ENCODE assay signal across 33 mouse cellular contexts in genomic region chr5:89229606-89230005, GRCm38 (mm10).
"Had no signal": no experiment of that assay in that cellular context is flagged by ENCODE, and none has a peak within 500 bp of the region (broad histone marks: within the 10 kb centered on the region; RNA-seq: fewer than 3 reads in every experiment).

No protein-coding gene starts in this region.

- ATAC-seq: hindbrain, postnatal 0 days; inflammation-experienced regulatory T-cells, adult 6 months; intestine, embryonic 16.5 days; intestine, postnatal 0 days had no signal

- H3K36me3 ChIP-seq: hindbrain, embryonic 10.5 days; hindbrain, embryonic 12.5 days; hindbrain, embryonic 13.5 days; hindbrain, embryonic 15.5 days; kidney, embryonic 15.5 days had no signal

- H3K4me1 ChIP-seq: heart, embryonic 10.5 days; heart, embryonic 12.5 days; heart, embryonic 13.5 days; heart, embryonic 15.5 days; hindbrain, embryonic 10.5 days; hindbrain, embryonic 12.5 days; hindbrain, embryonic 13.5 days; hindbrain, embryonic 15.5 days; kidney, embryonic 15.5 days had no signal

- H3K27ac ChIP-seq: heart, embryonic 10.5 days; heart, embryonic 13.5 days; heart, embryonic 15.5 days; hindbrain, embryonic 10.5 days; hindbrain, embryonic 12.5 days; hindbrain, embryonic 13.5 days; hindbrain, embryonic 15.5 days; hindbrain, postnatal 0 days; kidney, embryonic 15.5 days; kidney, postnatal 0 days; layer of hippocampus, adult 2 months; left cerebral cortex, adult 2 months had no signal

- H3K9me3 ChIP-seq: heart, embryonic 10.5 days; heart, embryonic 12.5 days; heart, embryonic 13.5 days; heart, embryonic 15.5 days; hindbrain, embryonic 10.5 days; hindbrain, embryonic 12.5 days; hindbrain, embryonic 13.5 days; hindbrain, embryonic 15.5 days; kidney, embryonic 15.5 days had no signal

- H3K4me2 ChIP-seq: heart, embryonic 11.5 days; heart, embryonic 12.5 days; heart, embryonic 13.5 days; heart, embryonic 15.5 days; hindbrain, embryonic 12.5 days; hindbrain, embryonic 13.5 days; hindbrain, embryonic 15.5 days; kidney, embryonic 15.5 days had no signal

- H3K9ac ChIP-seq: heart, embryonic 12.5 days; heart, embryonic 13.5 days; heart, embryonic 15.5 days; hindbrain, embryonic 12.5 days; hindbrain, embryonic 13.5 days; hindbrain, embryonic 15.5 days; kidney, embryonic 15.5 days had no signal

- H3K4me3 ChIP-seq: heart, embryonic 10.5 days; heart, embryonic 12.5 days; heart, embryonic 13.5 days; heart, embryonic 15.5 days; hindbrain, embryonic 10.5 days; hindbrain, embryonic 12.5 days; hindbrain, embryonic 13.5 days; hindbrain, embryonic 15.5 days; kidney, embryonic 15.5 days; layer of hippocampus, adult 2 months; left cerebral cortex, adult 2 months had no signal

- H3K27me3 ChIP-seq: heart, embryonic 12.5 days; heart, embryonic 13.5 days; heart, embryonic 15.5 days; hindbrain, embryonic 12.5 days; hindbrain, embryonic 13.5 days; hindbrain, embryonic 15.5 days; kidney, embryonic 15.5 days had no signal

- DNase-seq: heart, postnatal 10 days; heart, postnatal 14 days; heart, postnatal 36 days; heart, postnatal 4 days; kidney, adult 11 months; kidney, adult 18-20 months; kidney, adult 2 months; kidney, adult 8-10 months; kidney, adult 9 months; kidney, postnatal 10 days; kidney, postnatal 14 days; kidney, postnatal 25 days; kidney, postnatal 36 days; kidney, postnatal 4 days; layer of hippocampus, adult 9-11 months; layer of hippocampus, postnatal 36 days had no signal
